Mouse (Mus musculus) G1E (cell line): ENCODE measurements at regions not wholly inside any gene's neighbourhood (a gene's known extent, or its start where the extent isn't known, plus 50 kb on each side); places are given as distances from the start of the nearest gene placed in this dataset.

Experiments used
- CTCF ChIP-seq: IDR thresholded peaks from 2 replicates; pipeline ENCODE4 v1.5.1; 2012; ENCODE audit warnings: low read depth, low read length, inconsistent platforms, mixed read lengths
- GATA1 ChIP-seq: IDR thresholded peaks from 2 replicates; pipeline ENCODE4 v1.6.1; 2012; ENCODE audit warnings: borderline replicate concordance, low read length, inconsistent platforms, mixed read lengths
- TAL1 ChIP-seq: conservative IDR thresholded peaks from 2 replicates; pipeline ENCODE4 v1.6.1; 2012; ENCODE audit warnings: low read depth, low read length, inconsistent platforms, mixed read lengths

DNA sequence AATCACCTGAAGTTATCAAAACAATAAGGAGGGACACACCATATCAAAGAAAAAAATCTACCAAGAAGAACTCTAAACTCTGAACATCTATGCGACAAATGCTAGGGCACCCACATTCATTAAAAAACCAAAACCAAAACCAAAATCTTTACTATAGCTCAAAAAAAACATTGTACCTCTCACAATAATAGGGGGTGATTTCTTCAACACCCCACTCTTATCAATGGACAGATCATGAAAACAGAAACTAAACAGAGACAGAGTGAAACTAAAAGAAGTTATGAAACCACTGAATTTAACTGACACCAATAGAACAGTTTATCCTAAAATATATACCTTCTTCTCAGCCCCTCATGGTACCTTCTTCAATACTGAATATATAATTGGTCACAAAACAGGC lies 1314.5 kb upstream of the Gm7489 start:
- no peak for TF ChIP-seq GATA1
- no peak for TF ChIP-seq CTCF
- TF ChIP-seq TAL1, result no peak
